Mouse (Mus musculus) stomach, embryonic 16.5 days (tissue): ENCODE data around the gene Plekhf1. TPM values are rescaled to one million over a fixed set of nuclear protein-coding genes. Genes with fewer than 3 reads are reported as not detected.

Experiments used
- ATAC-seq: fragments of 200-750 bp; cut with Nextera tagmentation; 2 replicates; pipeline ENCODE4 v1.8.0; 2017; ENCODE audit warnings: moderate number of reproducible peaks, moderate TSS enrichment; ENCODE audit not compliant: insufficient read depth, low FRiP score
- H3K27ac ChIP-seq: fragments of 300-500 bp; sonication (generic); 2 replicates; pipeline ENCODE4 v1.5.1; 2014; ENCODE audit warnings: low read length
- H3K27me3 ChIP-seq: fragments of 300-500 bp; sonication (generic); 2 replicates; pipeline ENCODE4 v1.6.1; 2014; ENCODE audit warnings: low read length, control low read depth, mixed read lengths; ENCODE audit not compliant: control insufficient read depth, insufficient read depth
- H3K36me3 ChIP-seq: fragments of 300-500 bp; sonication (generic); 2 replicates; pipeline ENCODE4 v1.6.1; 2014; ENCODE audit warnings: low read length; ENCODE audit not compliant: control insufficient read depth, insufficient read depth
- H3K4me1 ChIP-seq: fragments of 300-500 bp; sonication (generic); 2 replicates; pipeline ENCODE4 v1.6.1; 2014; ENCODE audit warnings: low read length, control low read depth, mixed read lengths; ENCODE audit not compliant: control insufficient read depth, insufficient read depth
- H3K4me2 ChIP-seq: fragments of 300-500 bp; sonication (generic); 2 replicates; pipeline ENCODE4 v1.6.1; 2014; ENCODE audit warnings: low read depth, low read length, mixed read lengths
- H3K4me3 ChIP-seq: fragments of 300-500 bp; sonication (generic); replicated peaks from 2 replicates; pipeline ENCODE4 v1.5.1; 2014; ENCODE audit warnings: mild to moderate bottlenecking, low read length
- H3K9ac ChIP-seq: fragments of 300-500 bp; sonication (generic); 2 replicates; pipeline ENCODE4 v1.6.1; 2014; ENCODE audit warnings: low read length
- H3K9me3 ChIP-seq: fragments of 300-500 bp; sonication (generic); replicated peaks from 2 replicates; pipeline ENCODE4 v1.6.1; 2016; ENCODE audit warnings: low read length, control low read depth; ENCODE audit not compliant: control insufficient read depth
- WGBS: fragments of 180-500 bp; shearing (Covaris S2); extraction: QIAGEN DNeasy Blood & Tissue Kit; methylation state at CpG from one replicate; pipeline ENCODE4 v1.1.7; 2014; 5-methylcytosine and 5-hydroxymethylcytosine counted together
- polyA plus RNA-seq: library from polyadenylated mRNA; unstranded; fragments of >200 nt; fragmentation: Nextera tagmentation; extraction: Ambion mirVana; gene quantifications from 2 replicates; pipeline ENCODE4 v1.2.1, GENCODE M21; 2015

Gene Plekhf1
- polyA plus RNA-seq, 1 experiment from 2014 or later, result 4.0 TPM

GRCm38 (mm10) chr7:38199907-38200605 lies 27.8 kb downstream of the Plekhf1 start:
- no peak overlapping the region for H3K27ac ChIP-seq
- WGBS, result 66% methylated on average over 8 of the region's 8 CpGs
- no peaks in the 10 kb centered on the region for H3K4me1 ChIP-seq
- no peaks in the 10 kb centered on the region for H3K36me3 ChIP-seq
- no peak for ATAC-seq
- no peak overlapping the region for H3K9ac ChIP-seq
- no peaks in the 10 kb centered on the region for H3K27me3 ChIP-seq
- H3K4me3 ChIP-seq, result no peak overlapping the region
- H3K4me2 ChIP-seq, result peak overlapping the region; percentile 51; the same call in 1 of the 2 replicates
- H3K9me3 ChIP-seq, result no peaks in the 10 kb centered on the region; the same call in 1 of the 2 replicates

- 56% methylated on average over 10 of the region's 10 CpGs for WGBS
- no peak overlapping the region for H3K4me2 ChIP-seq
- no peak for ATAC-seq
Observed at GRCm38 (mm10) chr7:38191571-38191970, 36.2 kb downstream of the Plekhf1 start.

GRCm38 (mm10) chr7:38191146-38191545 lies 36.7 kb downstream of the Plekhf1 start:
- Histone ChIP-seq H3K4me1 (no peaks in the 10 kb centered on the region), H3K27me3 (no peaks in the 10 kb centered on the region), H3K36me3 (no peaks in the 10 kb centered on the region), H3K4me3 (no peak overlapping the region), H3K4me2 (no peak overlapping the region), H3K9me3 (no peaks in the 10 kb centered on the region), H3K9ac (no peak overlapping the region), H3K27ac (no peak overlapping the region)
- WGBS, result 77% methylated on average over 8 of the region's 8 CpGs
- no peak for ATAC-seq

More at GRCm38 (mm10) chr7:38191571-38191970, 36.2 kb downstream of the Plekhf1 start:
- H3K27me3 ChIP-seq, result no peaks in the 10 kb centered on the region
- no peaks in the 10 kb centered on the region for H3K4me1 ChIP-seq
- no peaks in the 10 kb centered on the region for H3K9me3 ChIP-seq
- H3K36me3 ChIP-seq, result no peaks in the 10 kb centered on the region
- no peak overlapping the region for H3K4me3 ChIP-seq
- no peak overlapping the region for H3K27ac ChIP-seq
- no peak overlapping the region for H3K9ac ChIP-seq

GRCm38 (mm10) chr7:38190056-38190835 lies 37.6 kb downstream of the Plekhf1 start:
- Histone ChIP-seq H3K4me2 (no peak overlapping the region), H3K4me3 (no peak overlapping the region), H3K9me3 (no peaks in the 10 kb centered on the region), H3K9ac (no peak overlapping the region), H3K27me3 (no peaks in the 10 kb centered on the region), H3K4me1 (no peaks in the 10 kb centered on the region), H3K27ac (no peak overlapping the region), H3K36me3 (no peaks in the 10 kb centered on the region)
- ATAC-seq, result no peak
- WGBS, result 86% methylated on average over 8 of the region's 8 CpGs

- H3K27ac ChIP-seq, result peak overlapping the region; percentile 51; the same call in 1 of the 2 replicates
- H3K4me3 ChIP-seq, result no peak overlapping the region
- no peaks in the 10 kb centered on the region for H3K9me3 ChIP-seq
- peaks cover under 1% of the 10 kb centered on the region; the same call in 1 of the 2 replicates for H3K4me1 ChIP-seq
- H3K36me3 ChIP-seq, result no peaks in the 10 kb centered on the region
- no peak overlapping the region for H3K9ac ChIP-seq
- no peaks in the 10 kb centered on the region for H3K27me3 ChIP-seq
- ATAC-seq, result no peak
- 67% methylated on average over 15 of the region's 15 CpGs for WGBS
- no peak overlapping the region for H3K4me2 ChIP-seq
Observed at GRCm38 (mm10) chr7:38189136-38189982, 38.5 kb downstream of the Plekhf1 start.

GRCm38 (mm10) chr7:38188281-38189075 lies 39.3 kb downstream of the Plekhf1 start:
- Histone ChIP-seq H3K36me3 (no peaks in the 10 kb centered on the region), H3K9me3 (no peaks in the 10 kb centered on the region), H3K27me3 (no peaks in the 10 kb centered on the region), H3K9ac (no peak overlapping the region), H3K27ac (peak overlapping the region; percentile 51; the same call in 1 of the 2 replicates), H3K4me1 (peaks cover 5% of the 10 kb centered on the region; the same call in 1 of the 2 replicates), H3K4me2 (no peak overlapping the region), H3K4me3 (no peak overlapping the region)
- 88% methylated on average over 8 of the region's 8 CpGs for WGBS
- no peak for ATAC-seq

- no peak for ATAC-seq
- Histone ChIP-seq H3K9me3 (no peaks in the 10 kb centered on the region), H3K27me3 (no peaks in the 10 kb centered on the region), H3K9ac (no peak overlapping the region), H3K4me2 (no peak overlapping the region), H3K4me1 (peaks cover 11% of the 10 kb centered on the region), H3K36me3 (no peaks in the 10 kb centered on the region), H3K27ac (no peak overlapping the region), H3K4me3 (no peak overlapping the region)
- WGBS, result 60% methylated on average over 4 of the region's 4 CpGs
Observed at GRCm38 (mm10) chr7:38187796-38188195, 40.0 kb downstream of the Plekhf1 start.

GRCm38 (mm10) chr7:38186861-38187260 lies 41.0 kb downstream of the Plekhf1 start:
- no peaks in the 10 kb centered on the region for H3K27me3 ChIP-seq
- H3K4me1 ChIP-seq, result peaks cover 14% of the 10 kb centered on the region
- 67% methylated on average over 4 of the region's 4 CpGs for WGBS
- no peaks in the 10 kb centered on the region for H3K36me3 ChIP-seq
- no peak overlapping the region for H3K27ac ChIP-seq
- no peak overlapping the region for H3K4me2 ChIP-seq
- H3K4me3 ChIP-seq, result no peak overlapping the region
- ATAC-seq, result no peak
- H3K9me3 ChIP-seq, result no peaks in the 10 kb centered on the region
- no peak overlapping the region for H3K9ac ChIP-seq
